Mouse (Mus musculus) heart, adult 8-10 months (tissue): ENCODE results near the gene Foxn3. TPM values are rescaled to one million over a fixed set of nuclear protein-coding genes. Genes with fewer than 3 reads are reported as not detected.
"Not testable (repeated sequence)": the region's sequence is repeated elsewhere in the genome, so short reads cannot be mapped to it uniquely, and the experiment has no call there.

Experiments used
- DNase-seq: peaks from one replicate; pipeline ENCODE4 v3.0.0; 2022; ENCODE audit warnings: low spot score
- total RNA-seq, 4 experiments: library from RNA; stranded (reverse); gene quantifications; 2 replicates each; pipeline ENCODE4 v1.2.4; 2022

Foxn3 gene
- total RNA-seq, 4 experiments from 2014 or later: 98.7 to 128 (median 104) TPM

GRCm38 (mm10) chr12:99221087-99221846, 342.1 kb downstream of the Foxn3 start:
- no peak for DNase-seq

- no peak for DNase-seq
These were observed 343.0 kb downstream of the Foxn3 start for GRCm38 (mm10) chr12:99220333-99220732.

GRCm38 (mm10) chr12:99219812-99220211, 343.6 kb downstream of the Foxn3 start:
- DNase-seq: no peak

- DNase-seq: no peak
These were observed 346.2 kb downstream of the Foxn3 start for GRCm38 (mm10) chr12:99217145-99217698.

- no peak for DNase-seq
These were observed 347.0 kb downstream of the Foxn3 start for GRCm38 (mm10) chr12:99216341-99216761.

- no peak for DNase-seq
These were observed 347.7 kb downstream of the Foxn3 start for GRCm38 (mm10) chr12:99215521-99216255.

GRCm38 (mm10) chr12:99214098-99214497, 349.3 kb downstream of the Foxn3 start:
- DNase-seq: peak; percentile 29

GRCm38 (mm10) chr12:99213218-99213617, 350.2 kb downstream of the Foxn3 start:
- DNase-seq: no peak

- no peak for DNase-seq
These were observed 353.6 kb downstream of the Foxn3 start for GRCm38 (mm10) chr12:99209801-99210200.

GRCm38 (mm10) chr12:99208251-99208650, 355.1 kb downstream of the Foxn3 start:
- DNase-seq: no peak

GRCm38 (mm10) chr12:99207014-99207612, 356.3 kb downstream of the Foxn3 start:
- DNase-seq: no peak

- no peak for DNase-seq
These were observed 357.6 kb downstream of the Foxn3 start for GRCm38 (mm10) chr12:99205734-99206133.

GRCm38 (mm10) chr12:99199124-99199483, 364.3 kb downstream of the Foxn3 start:
- no peak for DNase-seq

- DNase-seq: no peak
These were observed 364.8 kb downstream of the Foxn3 start for GRCm38 (mm10) chr12:99198428-99199123.

- no peak for DNase-seq
These were observed 366.4 kb downstream of the Foxn3 start for GRCm38 (mm10) chr12:99197031-99197430.

GRCm38 (mm10) chr12:99195655-99196054, 367.7 kb downstream of the Foxn3 start:
- no peak for DNase-seq

- DNase-seq: not testable (repeated sequence)
These were observed 369.3 kb downstream of the Foxn3 start for GRCm38 (mm10) chr12:99194120-99194519.

- DNase-seq: no peak
These were observed 375.7 kb downstream of the Foxn3 start for GRCm38 (mm10) chr12:99187671-99188070.

GRCm38 (mm10) chr12:99186239-99186638, 377.1 kb downstream of the Foxn3 start:
- no peak for DNase-seq

- no peak for DNase-seq
These were observed 380.1 kb downstream of the Foxn3 start for GRCm38 (mm10) chr12:99183261-99183792.

GRCm38 (mm10) chr12:99182338-99182737, 381.0 kb downstream of the Foxn3 start:
- DNase-seq: peak; percentile 14
